Mouse (Mus musculus) regulatory T cell (primary cell): ENCODE results near the gene 2310057M21Rik.

ENCODE experiments used
- in situ Hi-C: fragments of 300-600 bp; cut with MboI, MseI; formaldehyde crosslinking; loops from one replicate; pipeline ENCODE4 v1.15.1; 2025; ENCODE audit warnings: high pct_unique_total_duplicates

Gene 2310057M21Rik

GRCm38 (mm10) chr7:131327054-131327453, 35.5 kb downstream of the 2310057M21Rik start:
- in situ Hi-C loops: loop anchor here (10.0 kb wide), 1 partner anchor 1558 kb away; no protein-coding TSS in a partner anchor

GRCm38 (mm10) chr7:131322192-131322591, 40.4 kb downstream of the 2310057M21Rik start, which contains the start of gene Cuzd1:
Gene Cuzd1, minus strand, starts transcription at chr7:131322292.
- in situ Hi-C loops: loop anchor here (10.0 to 25.0 kb wide), 2 partner anchors 565 to 1563 kb away; no protein-coding TSS in a partner anchor

- in situ Hi-C loops: loop anchor here (25.0 kb wide), 1 partner anchor 569 kb away; no protein-coding TSS in a partner anchor
These were observed 44.2 kb downstream of the 2310057M21Rik start for GRCm38 (mm10) chr7:131318340-131318739.

- in situ Hi-C loops: loop anchor here (25.0 kb wide), 1 partner anchor 570 kb away; no protein-coding TSS in a partner anchor
These were observed 45.0 kb downstream of the 2310057M21Rik start for GRCm38 (mm10) chr7:131317587-131317986.

GRCm38 (mm10) chr7:131314493-131314892, 48.1 kb downstream of the 2310057M21Rik start:
- in situ Hi-C loops: loop anchor here (25.0 kb wide), 1 partner anchor 573 kb away; no protein-coding TSS in a partner anchor

GRCm38 (mm10) chr7:131306733-131307132, 55.8 kb downstream of the 2310057M21Rik start:
- in situ Hi-C loops: loop anchor here (25.0 kb wide), 1 partner anchor 581 kb away; no protein-coding TSS in a partner anchor

GRCm38 (mm10) chr7:131303340-131303739, 59.2 kb downstream of the 2310057M21Rik start:
- in situ Hi-C loops: loop anchor here (25.0 kb wide), 1 partner anchor 584 kb away; no protein-coding TSS in a partner anchor

- in situ Hi-C loops: no loop called here
These were observed 65.4 kb downstream of the 2310057M21Rik start for GRCm38 (mm10) chr7:131297151-131297550.
